In the genomic region with DNA sequence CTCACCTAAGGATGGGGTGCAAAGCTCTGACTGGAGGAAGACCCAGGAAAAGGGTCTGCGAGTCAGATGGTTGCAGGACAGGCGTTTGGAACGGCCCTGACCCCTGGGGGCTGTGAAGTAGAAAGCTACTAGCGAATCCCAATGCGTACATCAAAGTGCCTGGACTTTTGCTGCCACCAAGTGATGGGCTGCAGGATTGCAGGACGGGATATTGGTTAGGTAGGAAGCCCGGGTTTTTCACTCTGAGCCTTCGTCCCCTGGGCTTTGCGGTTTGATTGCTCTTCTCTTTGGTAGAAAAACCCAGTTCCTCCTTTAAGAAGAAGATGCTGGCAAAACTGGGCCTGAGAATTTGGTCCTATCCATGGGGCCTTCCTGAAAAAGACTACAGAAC, we compare ENCODE assay signal across 8 mouse cellular contexts. TPM values are rescaled to one million over a fixed set of nuclear protein-coding genes. Genes with fewer than 3 reads are reported as not detected.
DNase-seq lines count a peak whose midpoint lies in the region; ATAC-seq and TF ChIP-seq lines count a peak whose summit lies in the region.

No protein-coding gene starts in this region.

- peak; percentile 85 for ATAC-seq in hindbrain, embryonic 11.5 days (ENCODE audit: low FRiP score)
- ATAC-seq in lung, embryonic 16.5 days (ENCODE audit: low read depth) = peak; percentile 73

- peak overlapping the region; percentile 90 for H3K4me2 ChIP-seq in hindbrain, embryonic 11.5 days (replicated peaks; ENCODE audit: low read depth, low read length)
- peak overlapping the region; percentile 71 for H3K4me2 ChIP-seq in lung, embryonic 16.5 days (ENCODE audit: low read depth, low read length)

- TF ChIP-seq CTCF in thymus, adult 2 months (IDR thresholded peaks at IDR 0.05; ENCODE audit: borderline replicate concordance, control insufficient read depth, extremely low read depth, insufficient read depth, low read length, poor library complexity) = peak; percentile 80; the same call in 1 of the 2 replicates

- DNase-seq in NIH3T3 (ENCODE audit: low read depth) = peak; percentile 97
- DNase-seq in cerebellum, adult 9-11 months = peak; percentile 93
- DNase-seq in frontal cortex, adult 2 months (ENCODE audit: extremely low spot score in 1 of 2, low spot score in 1 of 2) = peak; percentile 92 to 98
- peak; percentile 98 for DNase-seq in hindbrain, embryonic 11.5 days (ENCODE audit: low spot score)
- peak; percentile 92 for DNase-seq in layer of hippocampus, adult 9-11 months
- peak; percentile 75 for DNase-seq in ovary, adult 18-20 months (ENCODE audit: low spot score)
- peak; percentile 94 for DNase-seq in thymus, adult 2 months

- H3K4me3 ChIP-seq in hindbrain, embryonic 11.5 days (ENCODE audit: low read depth, low read length) = peak overlapping the region; percentile 61
- peak overlapping the region; percentile 55 for H3K4me3 ChIP-seq in lung, embryonic 16.5 days (ENCODE audit: low read length)
- H3K4me3 ChIP-seq in thymus, adult 2 months (ENCODE audit: control insufficient read depth, insufficient read depth, low read length) = peak overlapping the region; percentile 70

- TF ChIP-seq POLR2A in thymus, adult 2 months (IDR thresholded peaks at IDR 0.05; ENCODE audit: control insufficient read depth, extremely low read depth, insufficient read depth, low read length, poor library complexity) = no peak

- 0% methylated on average over 9 of the region's 9 CpGs for WGBS in hindbrain, embryonic 11.5 days
- 0% methylated on average over 9 of the region's 9 CpGs for WGBS in lung, embryonic 16.5 days
- WGBS in thymus, adult 2 months = 1% methylated on average over 9 of the region's 9 CpGs

- no peaks in the 10 kb centered on the region; the same call in none of the 2 replicates for H3K4me1 ChIP-seq in hindbrain, embryonic 11.5 days (replicated peaks; ENCODE audit: control insufficient read depth, insufficient read depth, low read length)
- H3K4me1 ChIP-seq in lung, embryonic 16.5 days (replicated peaks; ENCODE audit: control insufficient read depth, insufficient read depth, low read length) = peaks cover 23% of the 10 kb centered on the region
- peaks cover 14% of the 10 kb centered on the region for H3K4me1 ChIP-seq in thymus, adult 2 months (replicated peaks; ENCODE audit: control insufficient read depth, insufficient read depth, low read length)

- peak overlapping the region; percentile 91 for H3K9ac ChIP-seq in hindbrain, embryonic 11.5 days (ENCODE audit: low read depth, low read length)
- H3K9ac ChIP-seq in lung, embryonic 16.5 days (ENCODE audit: low read length) = peak overlapping the region; percentile 79

- no peaks in the 10 kb centered on the region for H3K9me3 ChIP-seq in hindbrain, embryonic 11.5 days (ENCODE audit: control insufficient read depth, low read length)
- H3K9me3 ChIP-seq in lung, embryonic 16.5 days (ENCODE audit: control insufficient read depth, low read length) = no peaks in the 10 kb centered on the region

- no peaks in the 10 kb centered on the region for H3K27me3 ChIP-seq in hindbrain, embryonic 11.5 days (ENCODE audit: control insufficient read depth, insufficient read depth, low read length)
- H3K27me3 ChIP-seq in lung, embryonic 16.5 days (ENCODE audit: control insufficient read depth, insufficient read depth, low read depth, low read length) = no peaks in the 10 kb centered on the region
- H3K27me3 ChIP-seq in thymus, adult 2 months (ENCODE audit: control insufficient read depth, insufficient read depth, low read length) = no peaks in the 10 kb centered on the region

- H3K27ac ChIP-seq in hindbrain, embryonic 11.5 days (ENCODE audit: low read depth, low read length) = peak overlapping the region; percentile 98
- peak overlapping the region; percentile 98 for H3K27ac ChIP-seq in lung, embryonic 16.5 days (ENCODE audit: low read length)
- H3K27ac ChIP-seq in thymus, adult 2 months (ENCODE audit: control insufficient read depth, insufficient read depth, low read length) = peak overlapping the region; percentile 85

- H3K36me3 ChIP-seq in hindbrain, embryonic 11.5 days (ENCODE audit: control insufficient read depth, insufficient read depth, low read length) = no peaks in the 10 kb centered on the region
- no peaks in the 10 kb centered on the region for H3K36me3 ChIP-seq in lung, embryonic 16.5 days (ENCODE audit: control insufficient read depth, insufficient read depth, low read length)
- no peaks in the 10 kb centered on the region for H3K36me3 ChIP-seq in thymus, adult 2 months (ENCODE audit: control insufficient read depth, insufficient read depth, low read length)

RNA-seq across cellular contexts. Expression of a gene that starts 0.3 kb away (rescaled TPM):
- polyA plus RNA-seq in frontal cortex, adult 2 months (2012; rRNA removed) = 41.0 and 42.9 TPM in 2 replicates
- polyA plus RNA-seq in hindbrain, embryonic 11.5 days (2014; fragmentation: Nextera tagmentation; extraction: Ambion mirVana) = 99.0 and 99.3 TPM in 2 replicates
- polyA plus RNA-seq in lung, embryonic 16.5 days (2015; fragmentation: Nextera tagmentation; extraction: Ambion mirVana) = 78.6 and 79.6 TPM in 2 replicates
- polyA plus RNA-seq in thymus, adult 2 months (2012; rRNA removed) = 85.7 and 91.3 TPM in 2 replicates

RNA-seq across cellular contexts. Expression of a gene that starts 26.9 kb away (rescaled TPM):
- polyA plus RNA-seq in frontal cortex, adult 2 months (2012; rRNA removed) = 76.4 and 78.3 TPM in 2 replicates
- 13.4 and 21.0 TPM in 2 replicates for polyA plus RNA-seq in hindbrain, embryonic 11.5 days (2014; fragmentation: Nextera tagmentation; extraction: Ambion mirVana)
- 15.8 and 16.7 TPM in 2 replicates for polyA plus RNA-seq in lung, embryonic 16.5 days (2015; fragmentation: Nextera tagmentation; extraction: Ambion mirVana)
- 70.5 and 79.5 TPM in 2 replicates for polyA plus RNA-seq in thymus, adult 2 months (2012; rRNA removed)

Comparison
In these comparisons a context has a peak if more than half of its experiments do, and no peak if none do; other contexts are left out.
1. Peak in every context shown above with its lines: DNase-seq, ATAC-seq, H3K4me3 ChIP-seq and H3K27ac ChIP-seq.